Mouse (Mus musculus) bone marrow, adult 2 months (tissue): ENCODE data around the gene Cntn5.

ENCODE experiments used
- CTCF ChIP-seq: fragments of 200-500 bp; IDR thresholded peaks from 2 replicates; pipeline ENCODE4 v1.5.1; 2011; ENCODE audit warnings: low read length, control low read depth; ENCODE audit not compliant: control insufficient read depth, insufficient read depth
- POLR2A ChIP-seq: fragments of 200-500 bp; IDR thresholded peaks from 2 replicates; pipeline ENCODE4 v1.6.1; 2011; ENCODE audit warnings: low read depth, mild to moderate bottlenecking, control low read depth, low read length, borderline replicate concordance; ENCODE audit not compliant: control insufficient read depth

GRCm38 (mm10) chr9:10043001-10043400 is 861.6 kb downstream of the Cntn5 start:
- TF ChIP-seq CTCF: no peak
- no peak for TF ChIP-seq POLR2A
